Mouse (Mus musculus): ENCODE results near the gene Pcdh15.

- TF ChIP-seq CTCF (IDR thresholded peaks at IDR 0.05; ENCODE audit: low read depth): no peak
- no peak for TF ChIP-seq EP300 (optimal IDR thresholded peaks at IDR 0.05)
Observed at GRCm38 (mm10) chr10:73326861-73327260, 227.7 kb downstream of the Pcdh15 start.
